Mouse (Mus musculus) frontal cortex, postnatal 25 days (tissue): ENCODE measurements around the gene Lrrc36.

ENCODE experiments used
- DNase-seq, 2 experiments: peaks; one replicate each; pipeline ENCODE4 v3.0.0; 2022; ENCODE audit warnings: low spot score in 2 of 2

The Lrrc36 gene

GRCm38 (mm10) chr8:105466700-105467291 is 53.4 kb downstream of the Lrrc36 start:
- DNase-seq: no peak

- DNase-seq: no peak
Measured at GRCm38 (mm10) chr8:105467396-105467985, 54.1 kb downstream of the Lrrc36 start.

- DNase-seq: no peak
Measured at GRCm38 (mm10) chr8:105468002-105468720, 54.8 kb downstream of the Lrrc36 start.

- no peak for DNase-seq
Measured at GRCm38 (mm10) chr8:105469041-105469695, 55.8 kb downstream of the Lrrc36 start.

- DNase-seq: no peak
Measured at GRCm38 (mm10) chr8:105469816-105470215, 56.4 kb downstream of the Lrrc36 start.

GRCm38 (mm10) chr8:105470262-105470661 is 56.9 kb downstream of the Lrrc36 start:
- DNase-seq: no peak

- no peak for DNase-seq
Measured at GRCm38 (mm10) chr8:105470681-105471313, 57.4 kb downstream of the Lrrc36 start.

- DNase-seq: peak; percentile 53 to 61
Measured at GRCm38 (mm10) chr8:105471314-105472015, 58.1 kb downstream of the Lrrc36 start, which contains the start of gene Tppp3. Gene Tppp3 (minus strand): TSS chr8:105471526.

GRCm38 (mm10) chr8:105472414-105472932 is 59.1 kb downstream of the Lrrc36 start:
- DNase-seq: no peak

GRCm38 (mm10) chr8:105472983-105473382 is 59.6 kb downstream of the Lrrc36 start:
- DNase-seq: no peak

GRCm38 (mm10) chr8:105473816-105474606 is 60.6 kb downstream of the Lrrc36 start:
- DNase-seq: no peak

GRCm38 (mm10) chr8:105474680-105475079 is 61.3 kb downstream of the Lrrc36 start:
- no peak for DNase-seq

GRCm38 (mm10) chr8:105475254-105475653 is 61.9 kb downstream of the Lrrc36 start:
- no peak for DNase-seq

- no peak for DNase-seq
Measured at GRCm38 (mm10) chr8:105475742-105476141, 62.4 kb downstream of the Lrrc36 start.

GRCm38 (mm10) chr8:105476161-105476560 is 62.8 kb downstream of the Lrrc36 start:
- DNase-seq: no peak

- DNase-seq: no peak
Measured at GRCm38 (mm10) chr8:105476628-105477413, 63.5 kb downstream of the Lrrc36 start.

- no peak for DNase-seq
Measured at GRCm38 (mm10) chr8:105477792-105478191, 64.4 kb downstream of the Lrrc36 start.

- no peak for DNase-seq
Measured at GRCm38 (mm10) chr8:105481013-105481412, 67.6 kb downstream of the Lrrc36 start.

GRCm38 (mm10) chr8:105481453-105481852 is 68.1 kb downstream of the Lrrc36 start:
- DNase-seq: no peak
